Mouse (Mus musculus) liver, adult (tissue): ENCODE results near the gene Zfp182.

Experiments used
- GATA4 ChIP-seq: IDR thresholded peaks from 2 replicates; pipeline ENCODE4 v1.6.1; 2014; ENCODE audit warnings: mild to moderate bottlenecking, low read length; ENCODE audit not compliant: insufficient replicate concordance

Zfp182 gene

DNA sequence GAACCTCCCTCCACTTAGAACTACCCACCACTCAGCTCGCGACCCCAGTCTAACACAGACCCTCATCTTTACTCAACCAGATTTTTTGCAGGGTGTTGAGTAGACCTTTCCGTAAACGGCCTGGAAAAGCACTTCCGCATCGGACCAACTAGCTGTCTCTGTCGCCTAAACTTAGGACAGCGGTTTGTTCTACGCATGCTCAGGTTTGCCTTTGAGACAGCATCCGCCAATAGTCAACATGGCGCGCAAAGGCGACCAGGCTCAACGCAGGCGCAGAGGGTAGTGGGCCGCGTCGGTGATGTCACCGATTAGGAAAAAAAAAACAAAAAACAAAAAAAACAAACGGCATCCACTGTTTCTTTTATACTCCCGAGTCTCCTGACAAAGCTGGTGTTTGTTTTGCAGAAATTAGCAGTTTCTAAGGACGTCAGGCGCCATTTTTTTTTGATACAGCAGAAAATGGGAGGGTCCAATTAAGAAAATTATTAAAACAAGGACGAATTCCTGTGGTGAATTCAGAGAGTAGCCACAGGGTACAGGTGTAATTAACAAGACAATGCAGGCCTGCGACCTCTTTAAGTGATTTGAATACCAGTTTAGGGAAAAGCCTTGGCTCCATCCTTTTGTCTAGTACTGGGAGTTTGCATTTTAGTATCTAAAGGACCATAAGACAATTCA, at the start of gene Zfp182:
TSS of gene Zfp182 (minus strand) at position 451 of the 678 bp plus-strand sequence.
- TF ChIP-seq GATA4, result no peak

DNA sequence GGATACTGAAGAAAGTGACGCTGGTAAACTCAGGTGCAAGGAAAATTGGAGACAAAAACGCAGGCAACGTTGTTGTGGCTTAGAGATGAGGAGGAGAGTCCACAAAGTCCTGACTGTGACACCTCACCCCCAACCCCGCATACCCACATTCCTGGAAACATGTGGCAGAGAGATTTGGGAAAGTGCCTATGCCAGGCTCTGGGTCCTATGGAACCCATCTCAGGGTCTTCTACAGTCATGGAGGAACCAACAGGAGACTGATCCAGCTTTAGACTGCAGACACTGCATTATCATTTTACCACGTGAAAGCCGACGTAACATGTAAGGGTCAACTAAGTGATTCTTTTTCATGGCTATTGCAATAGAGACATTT, 27.7 kb upstream of the Zfp182 start:
- TF ChIP-seq GATA4, result no peak

DNA sequence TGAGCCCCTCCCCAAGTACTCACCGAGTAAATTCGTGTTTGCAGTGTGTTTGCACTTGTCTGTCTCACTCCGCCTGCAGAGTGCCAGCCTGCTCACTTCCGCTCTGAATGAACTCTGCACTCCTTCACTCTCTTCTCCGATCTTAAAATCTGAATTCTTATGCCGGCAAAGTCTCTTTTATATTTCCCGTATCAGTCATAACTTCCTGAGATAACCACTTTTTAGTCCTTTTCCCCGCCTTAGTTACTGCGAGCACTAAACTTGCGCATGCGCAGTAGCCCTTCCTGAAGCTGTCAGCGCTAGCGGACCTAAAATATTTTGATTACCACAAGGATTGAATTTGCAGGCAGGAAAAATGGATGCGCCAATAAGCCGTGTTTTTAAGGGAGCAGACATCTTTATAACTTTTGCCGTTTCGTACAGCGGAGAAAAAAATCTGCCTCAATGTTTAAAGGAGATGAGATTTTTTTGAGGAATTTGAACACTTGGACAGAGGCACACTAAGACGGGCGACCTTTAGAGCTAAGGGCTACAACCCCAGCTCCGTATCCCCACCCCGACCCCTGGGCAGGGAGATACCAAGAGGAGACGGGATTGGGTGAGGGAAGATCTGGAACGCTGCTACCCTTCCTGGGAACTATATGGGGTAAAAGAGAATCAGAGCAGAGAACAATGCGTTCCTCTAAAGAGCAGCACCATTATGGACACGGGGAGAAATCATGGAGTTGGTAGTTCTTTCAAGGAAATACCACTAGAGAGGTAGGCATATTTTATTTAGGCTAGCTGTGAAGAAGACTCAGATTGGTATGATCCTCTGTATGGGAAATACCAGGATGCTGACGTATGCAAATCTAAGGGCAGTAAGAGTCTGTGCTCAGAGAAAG, 27.1 kb upstream of the Zfp182 start, which contains the start of gene Zfp300:
TSS of gene Zfp300 (minus strand) at position 545 of the 884 bp plus-strand sequence.
- TF ChIP-seq GATA4, result no peak

DNA sequence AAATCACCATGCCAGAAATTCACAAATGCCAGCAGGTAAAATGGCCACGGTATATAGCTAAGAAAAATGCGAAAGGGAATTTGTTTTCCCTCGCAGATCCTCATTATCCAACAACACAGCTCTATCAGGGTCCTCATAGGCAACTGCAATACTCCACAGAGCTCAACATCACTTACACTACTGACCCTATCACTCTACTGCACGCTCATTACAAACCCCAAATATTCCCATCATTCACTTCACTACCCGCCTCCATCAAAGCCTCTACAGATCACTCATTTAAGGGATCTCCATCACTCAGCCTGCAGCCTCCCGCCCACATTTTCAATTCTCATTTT, 26.5 kb upstream of the Zfp182 start:
- no peak for TF ChIP-seq GATA4

DNA sequence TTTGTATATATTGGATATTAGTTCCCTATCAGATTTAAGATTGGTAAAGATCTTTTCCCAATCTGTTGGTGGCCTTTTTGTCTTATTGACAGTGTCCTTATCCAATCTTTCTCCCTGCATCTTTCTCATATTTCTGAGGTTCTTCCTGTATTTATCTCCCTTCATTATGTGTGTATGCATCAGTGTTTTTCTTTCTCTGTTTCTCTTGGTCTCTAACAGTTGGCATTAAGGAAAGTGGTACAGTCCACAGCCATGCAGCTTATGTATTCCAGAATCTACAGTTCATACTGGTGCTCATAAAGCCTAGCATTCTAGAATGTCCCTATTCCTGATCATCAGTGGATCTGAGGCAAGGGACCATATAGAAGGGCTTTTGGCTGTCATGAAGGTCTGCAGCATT, 6.0 kb upstream of the Zfp182 start, which contains the start of gene Spaca5:
TSS of gene Spaca5 (plus strand) at position 301 of the 400 bp plus-strand sequence.
- TF ChIP-seq GATA4, result no peak

DNA sequence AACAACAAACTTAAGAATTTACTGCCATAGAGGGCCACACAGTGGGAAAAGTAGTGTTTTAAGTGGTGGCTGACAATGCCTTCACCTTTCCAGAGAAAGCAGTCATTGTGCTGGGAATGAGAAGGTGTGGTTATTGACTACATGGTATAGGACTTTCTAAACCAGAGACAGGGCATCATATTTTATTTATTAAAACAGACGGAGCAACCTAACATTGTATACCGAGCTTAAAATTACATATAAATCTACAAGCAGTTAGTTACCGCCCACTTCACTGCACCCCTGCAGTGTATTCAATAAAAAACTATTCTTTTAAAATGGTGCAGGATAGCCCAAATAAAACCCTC, 401 bp upstream of the Zfp182 start:
- TF ChIP-seq GATA4, result no peak

DNA sequence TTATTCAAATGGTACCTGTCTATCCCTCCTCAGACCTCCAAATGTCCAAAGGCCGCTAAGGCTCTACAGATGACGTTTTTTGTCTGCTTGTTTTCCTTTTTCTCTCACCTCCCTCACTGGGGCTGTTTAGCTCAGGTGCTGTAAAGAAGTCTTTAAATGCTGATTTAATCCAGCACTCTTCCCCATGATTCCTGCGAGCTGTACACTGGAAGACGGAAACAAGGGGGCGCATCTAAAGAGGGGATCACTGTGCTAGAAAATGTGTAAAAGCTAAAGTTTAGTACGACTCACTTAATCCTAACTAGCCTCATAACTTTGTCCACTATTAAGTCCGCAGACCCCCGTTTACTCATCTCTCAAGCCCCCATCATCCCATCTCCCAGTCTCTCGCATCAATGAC, 656 bp downstream of the Zfp182 start:
- TF ChIP-seq GATA4, result no peak

DNA sequence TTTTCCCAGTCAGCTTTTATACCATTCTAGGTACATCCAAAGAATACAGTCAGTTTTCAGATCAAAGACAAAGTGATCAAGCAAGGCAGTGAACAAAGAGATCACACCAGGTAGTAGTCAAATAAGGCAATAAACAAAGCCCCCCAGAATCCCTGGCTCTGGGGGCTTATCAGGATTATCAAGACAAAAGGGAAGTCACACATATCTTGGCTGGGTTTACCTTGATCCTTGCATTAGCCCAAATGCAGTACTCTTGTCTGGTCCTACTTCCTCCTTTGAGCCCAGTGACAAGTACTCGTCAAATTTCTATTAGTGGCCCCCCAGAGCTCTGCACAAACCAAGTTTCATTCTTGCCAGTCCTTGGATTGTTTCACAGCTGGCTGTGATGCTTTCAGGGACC, 81.2 kb downstream of the Zfp182 start:
- no peak for TF ChIP-seq GATA4
